Mouse (Mus musculus) kidney, adult 2 months (tissue): ENCODE measurements around the gene Cpeb4.

Source experiments
- CTCF ChIP-seq: fragments of 200-500 bp; conservative IDR thresholded peaks from 2 replicates; pipeline ENCODE4 v1.5.1; 2011; ENCODE audit warnings: low read depth, mild to moderate bottlenecking, control low read depth, low read length, moderate library complexity, mixed read lengths; ENCODE audit not compliant: insufficient read depth, insufficient read length
- POLR2A ChIP-seq: fragments of 200-500 bp; IDR thresholded peaks from one replicate; pipeline ENCODE4 v1.6.1; 2011; ENCODE audit warnings: low read depth, low read length, control low read depth

- no peak for TF ChIP-seq CTCF
- TF ChIP-seq POLR2A = no peak
Observed at GRCm38 (mm10) chr11:31857479-31857878, 14.5 kb upstream of the Cpeb4 start.
